Mouse (Mus musculus) right cerebral cortex, postnatal 4 days (tissue): ENCODE results near the gene Adcy6.

Experiments
- DNase-seq: peaks from one replicate; pipeline ENCODE4 v3.0.0-alpha.2; 2022

The Adcy6 gene

DNA sequence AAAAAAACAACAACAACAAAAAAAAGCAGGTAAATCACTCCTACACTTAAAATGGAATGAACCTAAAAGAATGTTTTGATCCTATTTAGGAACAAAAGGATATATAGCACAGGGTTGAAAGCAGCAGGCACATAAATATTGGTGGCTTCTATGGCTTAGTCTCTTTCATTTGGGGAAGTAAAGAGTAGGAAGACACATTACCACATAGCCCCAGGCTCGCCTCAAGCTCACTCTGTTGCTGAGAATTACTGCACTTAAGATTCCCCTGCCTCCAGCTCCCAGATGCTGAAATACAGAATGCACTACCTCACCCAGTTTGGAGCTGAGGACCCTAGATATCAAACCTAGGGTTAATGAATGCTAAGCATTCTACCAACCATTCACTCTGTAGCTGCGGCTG is 57.1 kb downstream of the Adcy6 start:
- no peak for DNase-seq

GRCm38 (mm10) chr15:98546843-98547242 is 63.0 kb downstream of the Adcy6 start:
- no peak for DNase-seq

GRCm38 (mm10) chr15:98545151-98545550 is 64.7 kb downstream of the Adcy6 start:
- DNase-seq = no peak

DNA sequence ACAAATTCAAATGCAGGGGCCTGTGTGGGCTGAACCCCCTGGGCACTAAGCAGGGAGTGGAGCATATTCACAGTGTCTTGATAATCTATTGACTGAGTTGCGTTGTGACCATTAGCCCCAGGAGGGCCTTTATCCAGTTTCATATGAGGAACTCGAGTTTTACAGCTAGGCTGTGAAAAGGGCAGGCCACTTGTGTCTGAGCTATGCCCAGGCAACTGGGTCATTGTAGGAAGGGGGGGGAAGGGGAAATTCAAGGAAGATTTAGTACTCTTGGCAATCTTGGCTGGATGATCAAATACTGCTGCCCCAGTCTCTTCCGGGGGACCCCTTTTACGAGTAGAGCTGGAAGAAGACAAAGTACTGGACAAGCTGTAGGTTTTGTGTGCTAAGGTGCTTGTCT is 66.5 kb downstream of the Adcy6 start:
- DNase-seq = no peak

- no peak for DNase-seq
Observed at GRCm38 (mm10) chr15:98541064-98541463, 68.8 kb downstream of the Adcy6 start.
